ENCODE assay signal across 9 mouse cellular contexts in genomic region chr17:34164202-34164895, GRCm38 (mm10). TPM values are rescaled to one million over a fixed set of nuclear protein-coding genes. Genes with fewer than 3 reads are reported as not detected.
A peak's percentile ranks its signal among the peaks of the same experiment; 100 is the strongest.
DNase-seq lines count a peak whose midpoint lies in the region; ATAC-seq and TF ChIP-seq lines count a peak whose summit lies in the region.
"Had no signal": no experiment of that assay in that cellular context is flagged by ENCODE, and none has a peak within 500 bp of the region (broad histone marks: within the 10 kb centered on the region; RNA-seq: fewer than 3 reads in every experiment).

No protein-coding gene starts in this region.

- H3K9ac ChIP-seq in intestine, postnatal 0 days (ENCODE audit: low read depth, low read length): no peak overlapping the region
- H3K9ac ChIP-seq in intestine, embryonic 15.5 days: no peak overlapping the region
- no peak overlapping the region for H3K9ac ChIP-seq in midbrain, embryonic 14.5 days (replicated peaks; ENCODE audit: low read length)
- H3K9ac ChIP-seq: limb, embryonic 12.5 days had no signal

- ATAC-seq in intestine, postnatal 0 days: no peak
- ATAC-seq in intestine, embryonic 15.5 days: no peak
- peak; percentile 52; the same call in 1 of the 2 replicates for ATAC-seq in megakaryocyte progenitor cell, adult 5-6 weeks (replicated peaks; ENCODE audit: poor library complexity)
- ATAC-seq in midbrain, embryonic 14.5 days (ENCODE audit: low FRiP score, low TSS enrichment): no peak

- H3K4me1 ChIP-seq in intestine, postnatal 0 days (replicated peaks; ENCODE audit: control insufficient read depth, insufficient read depth, low read length): no peaks in the 10 kb centered on the region
- H3K4me1 ChIP-seq in intestine, embryonic 15.5 days (replicated peaks): no peaks in the 10 kb centered on the region
- H3K4me1 ChIP-seq in cortical plate, adult 2 months (ENCODE audit: control insufficient read depth, insufficient read depth, low read length): no peaks in the 10 kb centered on the region
- H3K4me1 ChIP-seq in midbrain, embryonic 14.5 days (ENCODE audit: control insufficient read depth, insufficient read depth, low read length): no peaks in the 10 kb centered on the region
- H3K4me1 ChIP-seq: limb, embryonic 12.5 days had no signal

- WGBS in intestine, postnatal 0 days: 41% methylated on average over 9 of the region's 9 CpGs
- WGBS in intestine, embryonic 15.5 days: 42% methylated on average over 9 of the region's 9 CpGs
- 40% methylated on average over 9 of the region's 9 CpGs for WGBS in midbrain, embryonic 14.5 days

- no peaks in the 10 kb centered on the region for H3K9me3 ChIP-seq in intestine, postnatal 0 days (ENCODE audit: control insufficient read depth)
- H3K9me3 ChIP-seq in intestine, embryonic 15.5 days: no peaks in the 10 kb centered on the region
- no peaks in the 10 kb centered on the region for H3K9me3 ChIP-seq in midbrain, embryonic 14.5 days (ENCODE audit: control insufficient read depth, low read length)

- no peak for TF ChIP-seq POLR2A in cortical plate, adult 2 months (IDR thresholded peaks at IDR 0.05; ENCODE audit: extremely low read depth, insufficient read depth, low read length)

- no peak overlapping the region for H3K4me3 ChIP-seq in intestine, postnatal 0 days (ENCODE audit: low read depth, low read length)
- no peak overlapping the region for H3K4me3 ChIP-seq in intestine, embryonic 15.5 days (replicated peaks)
- no peak overlapping the region for H3K4me3 ChIP-seq in cortical plate, adult 2 months (ENCODE audit: insufficient read depth, low read length)
- H3K4me3 ChIP-seq in midbrain, embryonic 14.5 days (replicated peaks; ENCODE audit: low read depth, low read length): no peak overlapping the region
- H3K4me3 ChIP-seq: limb, embryonic 12.5 days had no signal

- TF ChIP-seq CTCF in intestine, postnatal 0 days (IDR thresholded peaks at IDR 0.05; ENCODE audit: low read depth): peak; percentile 59
- 0 out of 2 replicates have a peak, but pooled peaks have one; percentile 29 for TF ChIP-seq CTCF in cortical plate, adult 2 months (IDR thresholded peaks at IDR 0.05; ENCODE audit: extremely low read depth, insufficient read depth, low read length)

- H3K4me2 ChIP-seq in intestine, postnatal 0 days (replicated peaks; ENCODE audit: low read depth): no peak overlapping the region
- H3K4me2 ChIP-seq in intestine, embryonic 15.5 days (replicated peaks): no peak overlapping the region
- H3K4me2 ChIP-seq in midbrain, embryonic 14.5 days (ENCODE audit: low read length): no peak overlapping the region
- H3K4me2 ChIP-seq: limb, embryonic 12.5 days had no signal

- peak; percentile 66 for DNase-seq in CD4-positive, CD25-positive, alpha-beta regulatory T cell, adult 2 months (ENCODE audit: low read depth, low spot score)
- no peak for DNase-seq in adipocyte (ENCODE audit: low spot score)
- DNase-seq in midbrain, embryonic 14.5 days: no peak
- DNase-seq in adrenal gland, adult 8-10 months: no peak

- H3K27ac ChIP-seq in intestine, postnatal 0 days (ENCODE audit: low read depth, low read length): no peak overlapping the region
- H3K27ac ChIP-seq in intestine, embryonic 15.5 days: no peak overlapping the region
- H3K27ac ChIP-seq in cortical plate, adult 2 months (ENCODE audit: insufficient read depth, low read length): no peak overlapping the region
- H3K27ac ChIP-seq in midbrain, embryonic 14.5 days (replicated peaks; ENCODE audit: low read depth, low read length): no peak overlapping the region
- H3K27ac ChIP-seq: limb, embryonic 12.5 days had no signal

- H3K36me3 ChIP-seq in intestine, postnatal 0 days (ENCODE audit: control insufficient read depth, insufficient read depth): no peaks in the 10 kb centered on the region
- no peaks in the 10 kb centered on the region for H3K36me3 ChIP-seq in intestine, embryonic 15.5 days
- no peaks in the 10 kb centered on the region for H3K36me3 ChIP-seq in midbrain, embryonic 14.5 days (ENCODE audit: control insufficient read depth, insufficient read depth, low read length)
- H3K36me3 ChIP-seq: limb, embryonic 12.5 days had no signal

- H3K27me3 ChIP-seq in intestine, postnatal 0 days (replicated peaks; ENCODE audit: control insufficient read depth, insufficient read depth, low read length): peaks cover 3% of the 10 kb centered on the region; the same call in 1 of the 2 replicates
- no peaks in the 10 kb centered on the region for H3K27me3 ChIP-seq in intestine, embryonic 15.5 days (replicated peaks)
- no peaks in the 10 kb centered on the region for H3K27me3 ChIP-seq in midbrain, embryonic 14.5 days (ENCODE audit: control insufficient read depth, insufficient read depth, low read length)

RNA-seq across cellular contexts. Expression of gene H2-DMb1, which starts 11.5 kb away (rescaled TPM):
- 5.1 and 6.4 TPM in 2 replicates for polyA plus RNA-seq in intestine, postnatal 0 days (2015; fragmentation: Nextera tagmentation; extraction: Ambion mirVana)
- 3.2 TPM in 2 replicates for polyA plus RNA-seq in intestine, embryonic 15.5 days (2015; fragmentation: Nextera tagmentation; extraction: Ambion mirVana)
- polyA plus RNA-seq in cortical plate, adult 2 months (2012; rRNA removed): 3.6 and 4.5 TPM in 2 replicates
- total RNA-seq in megakaryocyte progenitor cell, adult 5-6 weeks (2015): 36.2 and 39.4 TPM in 2 replicates
- total RNA-seq in megakaryocyte progenitor cell, adult 5-6 weeks (2017): 47.0 and 60.3 TPM in 2 replicates
- polyA plus RNA-seq in midbrain, embryonic 14.5 days (2014; fragmentation: Nextera tagmentation; extraction: Ambion mirVana): 0.38 and 0.91 TPM in 2 replicates
- 10 to 100 TPM in 2 of 4 experiments, 1 to 10 TPM in 2; 5.2 to 11.5 (median 10.5) TPM for total RNA-seq in adrenal gland, adult 8-10 months (2022)

RNA-seq across cellular contexts. Expression of gene H2-DMb2, which starts 21.2 kb away (rescaled TPM):
- 0.97 and 0.98 TPM in 2 replicates for polyA plus RNA-seq in intestine, postnatal 0 days (2015; fragmentation: Nextera tagmentation; extraction: Ambion mirVana)
- 0.68 and 0.83 TPM in 2 replicates for polyA plus RNA-seq in intestine, embryonic 15.5 days (2015; fragmentation: Nextera tagmentation; extraction: Ambion mirVana)
- polyA plus RNA-seq in cortical plate, adult 2 months (2012; rRNA removed): 0.79 and 0.84 TPM in 2 replicates
- 3.9 and 5.8 TPM in 2 replicates for total RNA-seq in megakaryocyte progenitor cell, adult 5-6 weeks (2015)
- 6.7 and 8.5 TPM in 2 replicates for total RNA-seq in megakaryocyte progenitor cell, adult 5-6 weeks (2017)
- 0.15 and 0.18 TPM in 2 replicates for polyA plus RNA-seq in midbrain, embryonic 14.5 days (2014; fragmentation: Nextera tagmentation; extraction: Ambion mirVana)
- 1 to 10 TPM; 2.0 to 4.5 (median 4.0) TPM for total RNA-seq in adrenal gland, adult 8-10 months (2022)

RNA-seq across cellular contexts. Expression of gene Tap1, which starts 23.0 kb away (rescaled TPM):
- polyA plus RNA-seq in intestine, postnatal 0 days (2015; fragmentation: Nextera tagmentation; extraction: Ambion mirVana): 14.1 and 15.0 TPM in 2 replicates
- polyA plus RNA-seq in intestine, embryonic 15.5 days (2015; fragmentation: Nextera tagmentation; extraction: Ambion mirVana): 6.2 and 6.9 TPM in 2 replicates
- polyA plus RNA-seq in cortical plate, adult 2 months (2012; rRNA removed): 2.7 and 3.4 TPM in 2 replicates
- total RNA-seq in megakaryocyte progenitor cell, adult 5-6 weeks (2015): 27.6 and 30.5 TPM in 2 replicates
- 62.5 and 82.8 TPM in 2 replicates for total RNA-seq in megakaryocyte progenitor cell, adult 5-6 weeks (2017)
- polyA plus RNA-seq in midbrain, embryonic 14.5 days (2014; fragmentation: Nextera tagmentation; extraction: Ambion mirVana): 1.1 and 2.9 TPM in 2 replicates
- 10 to 100 TPM; 19.5 to 22.2 (median 21.3) TPM for total RNA-seq in adrenal gland, adult 8-10 months (2022)

RNA-seq across cellular contexts. Expression of gene Psmb9, which starts 23.2 kb away (rescaled TPM):
- polyA plus RNA-seq in intestine, postnatal 0 days (2015; fragmentation: Nextera tagmentation; extraction: Ambion mirVana): 36.8 and 37.7 TPM in 2 replicates
- 9.3 and 9.4 TPM in 2 replicates for polyA plus RNA-seq in intestine, embryonic 15.5 days (2015; fragmentation: Nextera tagmentation; extraction: Ambion mirVana)
- 3.0 and 3.8 TPM in 2 replicates for polyA plus RNA-seq in cortical plate, adult 2 months (2012; rRNA removed)
- 112 and 120 TPM in 2 replicates for total RNA-seq in megakaryocyte progenitor cell, adult 5-6 weeks (2015)
- 122 and 126 TPM in 2 replicates for total RNA-seq in megakaryocyte progenitor cell, adult 5-6 weeks (2017)
- 1.0 and 2.2 TPM in 2 replicates for polyA plus RNA-seq in midbrain, embryonic 14.5 days (2014; fragmentation: Nextera tagmentation; extraction: Ambion mirVana)
- 10 to 100 TPM; 16.7 to 30.6 (median 25.5) TPM for total RNA-seq in adrenal gland, adult 8-10 months (2022)

RNA-seq across cellular contexts. Expression of gene Psmb8, which starts 33.2 kb away (rescaled TPM):
- polyA plus RNA-seq in intestine, postnatal 0 days (2015; fragmentation: Nextera tagmentation; extraction: Ambion mirVana): 82.4 and 86.4 TPM in 2 replicates
- polyA plus RNA-seq in intestine, embryonic 15.5 days (2015; fragmentation: Nextera tagmentation; extraction: Ambion mirVana): 15.5 and 16.9 TPM in 2 replicates
- 8.7 and 10.1 TPM in 2 replicates for polyA plus RNA-seq in cortical plate, adult 2 months (2012; rRNA removed)
- 289 and 290 TPM in 2 replicates for total RNA-seq in megakaryocyte progenitor cell, adult 5-6 weeks (2015)
- total RNA-seq in megakaryocyte progenitor cell, adult 5-6 weeks (2017): 461 and 471 TPM in 2 replicates
- 1.1 and 5.1 TPM in 2 replicates for polyA plus RNA-seq in midbrain, embryonic 14.5 days (2014; fragmentation: Nextera tagmentation; extraction: Ambion mirVana)
- total RNA-seq in adrenal gland, adult 8-10 months (2022): 10 to 100 TPM; 30.4 to 41.2 (median 36.4) TPM
